Mouse (Mus musculus) B cell, adult 62 days (primary cell): ENCODE measurements around the gene Csde1. TPM values are rescaled to one million over a fixed set of nuclear protein-coding genes. Genes with fewer than 3 reads are reported as not detected.

Experiments used
- total RNA-seq: library from RNA; stranded (reverse); gene quantifications from 4 replicates; pipeline ENCODE4 v1.2.4, GENCODE M21; 2023

The Csde1 gene
- total RNA-seq, result 529 to 552 TPM (median 547 TPM) in 4 replicates

DNA sequence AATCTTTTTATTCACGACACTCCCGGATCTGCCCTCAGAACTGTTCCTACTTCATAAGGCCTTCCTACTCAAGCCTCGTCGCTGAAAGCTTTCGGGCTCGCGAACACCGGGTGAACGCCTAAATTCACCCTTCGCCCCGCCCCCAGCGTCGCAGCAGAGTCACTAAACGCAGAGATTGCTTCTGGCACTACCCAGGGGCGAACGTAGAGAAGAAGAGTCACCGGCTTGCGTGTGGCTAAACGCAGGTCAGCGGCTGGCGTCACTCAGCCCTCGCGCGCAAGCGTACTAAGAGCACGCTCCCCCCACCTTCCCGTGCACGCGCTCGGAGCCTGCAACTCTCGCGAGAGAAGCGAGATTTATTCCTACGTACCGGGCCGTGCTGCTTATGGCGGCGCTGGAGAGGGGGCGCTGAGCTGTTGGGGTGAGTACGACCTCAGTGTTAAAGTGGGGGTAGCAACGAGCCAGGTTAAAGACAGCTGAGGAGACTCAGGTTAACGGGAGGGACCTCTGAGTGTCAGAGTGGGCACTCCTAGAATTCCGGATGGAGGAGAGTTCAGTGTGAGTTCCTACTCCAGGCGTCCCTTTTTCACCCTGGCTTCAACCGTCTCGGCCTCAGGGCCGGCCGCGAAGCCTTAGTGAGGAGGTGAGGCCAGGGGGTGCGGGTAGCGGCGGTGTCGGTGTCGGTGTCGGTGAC, at the start of gene Csde1:
Gene Csde1 (plus strand): TSS at position 178 of the 694 bp plus-strand sequence.

DNA sequence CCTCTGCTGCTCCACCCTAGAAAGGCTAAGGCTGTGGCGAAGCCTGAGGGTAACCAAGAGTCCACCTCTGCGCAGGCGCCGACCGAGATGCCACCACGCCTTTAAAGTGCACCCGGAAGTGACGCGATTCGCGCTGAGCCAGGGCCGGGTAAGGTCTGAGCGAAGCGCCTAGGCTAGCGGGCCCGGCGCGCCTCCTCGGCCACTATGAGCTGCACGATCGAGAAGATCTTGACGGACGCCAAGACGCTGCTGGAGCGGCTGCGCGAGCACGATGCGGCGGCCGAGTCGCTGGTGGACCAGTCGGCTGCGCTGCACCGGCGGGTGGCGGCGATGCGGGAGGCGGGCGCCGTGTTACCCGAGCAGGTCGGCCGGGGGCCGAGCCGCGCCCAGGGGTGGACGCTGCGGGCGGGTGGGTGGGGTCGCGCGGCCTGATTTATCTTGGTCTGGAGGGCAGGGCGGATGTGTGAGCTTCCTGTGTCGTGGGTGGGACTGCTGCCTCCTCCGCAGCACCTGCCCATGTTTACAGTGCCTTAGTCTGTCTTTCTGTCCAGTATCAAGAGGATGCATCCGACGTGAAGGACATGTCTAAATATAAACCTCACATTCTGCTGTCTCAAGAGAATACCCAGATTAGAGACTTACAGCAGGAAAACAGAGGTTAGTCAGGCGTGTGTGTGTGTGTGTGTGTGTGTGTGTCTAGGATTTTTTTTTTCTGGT, 24.5 kb upstream of the Csde1 start, which contains the start of gene Sike1:
Gene Sike1 (plus strand): TSS at position 104 of the 717 bp plus-strand sequence.

DNA sequence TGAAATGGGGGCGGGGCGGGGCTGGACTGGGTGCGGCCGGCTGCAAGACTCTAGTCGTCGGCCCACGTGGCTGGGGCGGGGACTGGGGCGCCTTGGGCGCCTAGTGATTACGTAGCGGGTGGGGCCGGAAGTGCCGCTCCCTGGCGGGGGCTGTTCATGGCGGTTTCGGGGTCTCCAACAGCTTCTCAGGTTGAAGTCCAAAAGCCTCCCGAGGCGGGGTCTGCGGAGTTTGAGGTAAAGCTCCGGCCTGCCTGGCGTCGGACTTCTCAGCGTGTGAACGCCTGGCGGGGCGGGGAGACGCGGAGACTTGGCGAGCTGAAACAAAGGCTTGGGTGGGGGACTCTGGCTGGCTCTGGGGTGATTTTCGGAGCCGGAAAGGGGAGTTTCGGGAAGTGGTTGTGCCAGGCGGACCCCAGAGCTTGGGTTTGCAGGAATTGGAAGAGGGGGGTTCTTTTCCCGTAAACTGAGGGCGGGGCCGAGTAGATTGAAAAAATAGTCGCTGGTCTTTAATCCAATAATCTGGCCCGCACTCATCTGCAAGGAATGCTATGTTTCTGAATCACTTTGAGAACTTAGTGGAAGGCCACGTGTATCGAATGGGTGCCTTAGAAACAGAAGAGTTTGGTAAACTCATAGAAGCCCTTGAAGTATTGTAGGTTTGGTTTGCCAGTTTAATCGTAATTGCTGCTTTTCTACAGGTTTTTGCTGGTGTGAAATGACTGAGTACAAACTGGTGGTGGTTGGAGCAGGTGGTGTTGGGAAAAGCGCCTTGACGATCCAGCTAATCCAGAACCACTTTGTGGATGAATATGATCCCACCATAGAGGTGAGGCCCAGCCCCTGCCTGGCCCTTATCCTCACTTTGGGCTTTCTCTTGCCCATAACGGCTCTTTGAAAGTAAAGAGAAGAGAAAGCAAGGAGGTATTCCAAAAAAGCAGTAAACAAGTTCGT, 38.3 kb downstream of the Csde1 start, which contains the start of gene Nras:
Gene Nras (plus strand): TSS at position 79 of the 951 bp plus-strand sequence.

DNA sequence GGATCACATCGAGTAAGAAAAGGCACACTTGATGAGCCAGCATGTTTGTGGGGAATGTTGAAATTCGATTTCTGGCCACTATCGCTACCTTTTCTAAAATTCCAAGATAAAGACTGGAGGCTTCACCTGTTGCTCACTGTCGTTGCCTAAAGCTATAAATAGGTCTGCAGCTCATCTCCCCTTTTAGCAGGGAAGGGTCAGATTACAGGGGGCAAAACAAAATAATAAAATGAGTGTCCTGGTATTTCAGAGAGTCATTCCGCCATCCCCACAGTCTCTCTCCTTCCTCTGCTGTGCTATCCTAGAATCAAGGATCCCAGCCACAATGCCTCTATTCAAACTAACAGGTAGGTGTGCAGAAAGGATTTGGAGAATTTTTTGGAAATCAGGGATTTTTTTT, 53.5 kb downstream of the Csde1 start, which contains the start of gene Ampd1:
Gene Ampd1 (plus strand): TSS at position 244 of the 400 bp plus-strand sequence.

DNA sequence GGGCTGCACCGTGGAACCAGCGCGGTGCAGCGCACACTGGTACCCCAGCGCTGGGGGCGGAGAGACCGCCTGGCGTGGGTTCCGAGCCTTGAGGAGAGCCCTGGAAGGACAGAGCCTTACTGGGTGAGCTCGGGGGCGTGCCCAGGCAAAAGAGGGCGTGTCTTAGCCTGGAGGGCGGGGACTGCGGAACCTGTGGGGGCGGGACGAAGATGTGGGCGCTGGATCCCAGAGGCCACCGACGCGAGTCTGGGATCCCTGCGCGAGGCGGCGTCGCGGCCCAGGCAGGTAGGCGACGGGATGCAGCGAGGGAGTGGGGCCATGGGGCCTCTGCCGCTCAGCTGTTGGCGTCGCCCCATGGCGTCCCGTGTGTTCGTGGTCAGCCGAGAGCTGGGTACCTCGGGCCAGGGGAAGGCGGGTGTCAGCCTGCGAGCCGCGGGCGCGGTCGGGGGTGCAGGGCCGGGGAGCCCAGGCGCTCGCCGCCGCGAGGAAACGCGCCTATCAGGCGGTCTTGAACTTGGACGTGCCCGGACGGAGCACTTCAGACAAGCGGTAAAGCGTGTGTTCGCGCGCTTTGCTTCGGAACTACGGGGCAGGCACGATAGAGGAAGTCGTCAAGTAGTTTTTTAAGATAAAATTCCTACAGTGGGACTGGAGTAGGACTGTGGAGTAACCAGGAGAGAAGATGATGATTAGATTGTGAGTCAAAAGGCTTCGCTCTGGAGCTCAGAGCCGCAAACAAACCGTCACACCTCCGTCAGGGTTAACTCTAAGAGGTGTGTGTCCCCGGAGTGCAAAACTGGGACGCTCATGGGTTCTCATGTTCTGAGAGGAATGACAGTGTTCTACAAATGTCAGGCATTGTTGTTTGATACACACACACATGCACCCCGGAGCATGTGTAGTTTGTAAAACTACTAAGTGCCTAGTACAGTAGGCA, 82.5 kb downstream of the Csde1 start, which contains the start of gene Dennd2c:
Gene Dennd2c (plus strand): TSS at position 151 of the 937 bp plus-strand sequence.

Other genes with a start within 250 kb of the Csde1 start
- not detected in 4 replicates for gene Tshb, start 237.7 kb upstream of the Csde1 start, total RNA-seq
- not detected in 4 replicates for gene Sycp1, start 84.3 kb upstream of the Csde1 start, total RNA-seq
- not detected in 4 replicates for gene Nr1h5, start 56.3 kb upstream of the Csde1 start, total RNA-seq
- gene Sike1, start 24.7 kb upstream of the Csde1 start, total RNA-seq, result 97.6 to 135 TPM (median 119 TPM) in 4 replicates
- gene Nras, start 37.9 kb downstream of the Csde1 start, total RNA-seq, result 90.7 to 119 TPM (median 96.2 TPM) in 4 replicates
- 0.34 to 1.1 TPM (median 0.36 TPM) in 3 of 4 replicates, not detected in the other for gene Ampd1, start 53.6 kb downstream of the Csde1 start, total RNA-seq
- gene Dennd2c, start 82.2 kb downstream of the Csde1 start, total RNA-seq, result 0.18 to 0.60 TPM (median 0.26 TPM) in 4 replicates
- 87.0 to 110 TPM (median 103 TPM) in 4 replicates for gene Bcas2, start 151.2 kb downstream of the Csde1 start, total RNA-seq